Mouse (Mus musculus) c-Kit-negative CD71-positive TER-119-positive erythroid progenitor cells, embryonic 14.5 days (primary cell): ENCODE measurements around the gene Sort1.
"Not testable (repeated sequence)": the region's sequence is repeated elsewhere in the genome, so short reads cannot be mapped to it uniquely, and the experiment has no call there.

Experiments
- DNase-seq: peaks from one replicate; pipeline ENCODE4 v3.0.0-alpha.2; 2013; ENCODE audit warnings: low read depth, low spot score

Gene Sort1

DNA sequence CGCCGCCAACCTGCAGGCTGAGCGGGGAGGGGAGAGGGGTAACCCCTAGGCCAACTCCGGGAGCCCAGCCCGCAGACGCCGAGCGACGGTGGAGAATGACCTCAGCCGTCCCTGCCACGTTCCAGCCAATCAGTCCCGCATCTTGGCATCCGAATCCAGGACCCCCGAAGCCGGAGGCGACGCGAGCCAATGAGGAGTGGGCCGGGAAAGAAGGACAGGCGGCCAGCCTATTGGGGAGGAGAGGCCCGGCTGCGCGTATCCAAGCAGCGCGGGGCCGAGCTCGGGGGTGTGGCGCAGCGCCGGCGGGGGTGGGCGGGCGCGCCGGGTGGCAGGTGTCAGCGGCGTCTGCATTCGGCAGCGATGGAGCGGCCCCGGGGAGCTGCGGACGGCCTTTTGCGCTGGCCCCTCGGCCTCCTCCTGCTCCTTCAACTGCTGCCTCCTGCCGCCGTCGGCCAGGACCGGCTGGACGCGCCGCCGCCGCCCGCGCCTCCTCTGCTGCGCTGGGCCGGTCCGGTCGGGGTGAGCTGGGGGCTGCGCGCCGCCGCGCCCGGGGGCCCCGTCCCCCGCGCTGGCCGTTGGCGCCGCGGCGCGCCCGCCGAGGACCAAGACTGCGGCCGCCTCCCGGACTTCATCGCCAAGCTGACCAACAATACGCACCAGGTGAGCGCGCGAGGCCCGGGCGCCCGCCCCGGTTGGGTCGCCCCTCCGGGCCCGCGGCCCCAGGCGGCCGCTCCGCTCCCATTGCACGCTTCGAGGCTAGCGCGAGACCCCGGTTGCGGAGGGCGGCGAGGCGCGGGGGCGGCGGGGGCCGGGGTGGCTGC lies at the start of gene Sort1:
Gene Sort1, plus strand, starts transcription at position 302 of the 821 bp plus-strand sequence.
- DNase-seq, result no peak

DNA sequence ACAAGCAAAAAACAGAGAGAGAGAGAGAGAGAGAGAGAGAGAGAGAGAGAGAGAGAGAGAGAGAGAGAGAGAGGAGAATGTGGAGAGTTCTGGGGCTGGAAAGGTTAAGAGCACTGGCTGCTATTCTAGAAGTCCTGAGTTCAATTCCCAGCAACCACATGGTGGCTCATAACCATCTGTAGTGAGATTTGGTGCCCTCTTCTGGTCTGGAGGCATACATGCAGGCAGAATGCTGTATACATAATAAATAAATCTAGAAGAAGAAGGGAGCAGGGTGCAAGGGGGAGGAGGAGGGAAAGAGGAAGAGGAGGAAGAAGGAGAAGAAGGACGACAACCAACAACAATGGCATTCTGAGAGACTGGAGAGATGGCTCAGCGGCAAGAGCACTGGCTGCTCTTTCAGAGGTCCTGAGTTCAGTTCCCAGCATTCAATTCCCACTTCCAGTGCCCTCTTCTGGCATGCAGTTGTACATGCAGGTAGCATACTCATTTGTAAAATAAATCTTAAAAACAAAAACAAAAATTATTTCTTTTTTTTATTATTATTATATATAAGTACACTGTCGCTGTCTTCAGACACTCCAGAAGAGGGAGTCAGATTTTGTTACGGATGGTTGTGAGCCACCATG lies 46.3 kb upstream of the Sort1 start:
- DNase-seq, result not testable (repeated sequence)

DNA sequence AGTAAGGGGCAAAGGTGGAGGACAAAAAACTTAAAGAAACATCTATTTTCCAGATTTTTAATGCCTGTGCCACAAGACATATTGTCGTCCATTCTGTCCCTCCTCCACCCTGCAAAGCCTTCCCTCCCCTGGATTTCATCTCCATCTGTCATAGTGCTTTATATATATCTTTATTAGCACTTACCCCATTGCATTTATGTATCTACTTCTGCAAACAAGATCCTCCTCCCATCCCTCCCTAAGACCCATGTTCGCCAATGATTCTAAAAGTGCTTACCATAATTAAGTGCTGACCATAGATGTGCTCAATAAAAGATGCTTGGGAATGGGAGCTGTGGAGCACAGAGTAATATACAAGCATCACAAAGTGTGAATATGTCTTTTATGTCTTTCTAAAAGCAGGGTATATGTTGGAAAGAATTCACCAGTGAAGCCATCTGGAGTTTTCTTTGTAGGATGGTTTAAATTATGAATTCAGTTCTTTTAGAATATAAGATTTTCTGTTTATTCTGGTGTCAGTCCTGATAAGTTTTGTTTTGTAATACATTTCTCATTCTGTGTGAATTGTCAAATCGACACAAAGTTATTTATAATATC lies 42.5 kb upstream of the Sort1 start:
- no peak for DNase-seq

GRCm38 (mm10) chr3:108246857-108247256 lies 37.0 kb upstream of the Sort1 start:
- DNase-seq, result no peak

- peak; percentile 98 for DNase-seq
These were observed 26.9 kb upstream of the Sort1 start, which contains the start of gene Psma5 for GRCm38 (mm10) chr3:108256719-108257637. TSS of gene Psma5 (plus strand) at chr3:108256926.

DNA sequence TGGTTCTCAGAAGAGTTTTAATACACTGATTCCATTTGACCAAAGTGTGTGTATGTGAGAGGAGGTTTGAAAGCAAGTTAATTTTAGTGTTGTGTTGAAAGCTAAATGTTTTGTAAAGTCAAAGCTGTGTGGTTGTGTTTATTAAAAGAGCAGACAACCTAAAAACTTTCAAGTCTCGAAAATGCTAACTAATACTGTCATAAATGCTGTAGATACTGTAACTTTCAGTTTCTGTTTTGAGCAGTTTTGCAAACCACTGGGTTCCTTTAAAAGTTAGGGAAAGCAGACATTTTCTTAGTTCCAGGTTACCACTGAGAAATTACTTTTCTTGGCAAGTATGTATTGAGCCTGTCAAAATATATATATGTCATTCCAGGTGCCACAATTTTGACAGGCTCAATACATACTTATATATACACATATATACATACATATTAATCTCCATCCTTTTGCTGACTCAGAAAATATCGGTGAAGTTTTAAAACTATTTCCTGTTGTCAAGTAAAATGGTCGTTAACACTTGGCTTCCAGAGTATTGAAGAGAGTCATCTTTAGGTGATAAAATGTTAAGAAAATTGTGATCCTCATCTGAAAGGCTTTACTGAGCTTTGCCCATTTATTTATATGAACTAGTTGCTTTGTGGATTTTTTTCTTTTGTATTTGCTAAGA lies 25.9 kb upstream of the Sort1 start:
- DNase-seq, result peak; percentile 15

DNA sequence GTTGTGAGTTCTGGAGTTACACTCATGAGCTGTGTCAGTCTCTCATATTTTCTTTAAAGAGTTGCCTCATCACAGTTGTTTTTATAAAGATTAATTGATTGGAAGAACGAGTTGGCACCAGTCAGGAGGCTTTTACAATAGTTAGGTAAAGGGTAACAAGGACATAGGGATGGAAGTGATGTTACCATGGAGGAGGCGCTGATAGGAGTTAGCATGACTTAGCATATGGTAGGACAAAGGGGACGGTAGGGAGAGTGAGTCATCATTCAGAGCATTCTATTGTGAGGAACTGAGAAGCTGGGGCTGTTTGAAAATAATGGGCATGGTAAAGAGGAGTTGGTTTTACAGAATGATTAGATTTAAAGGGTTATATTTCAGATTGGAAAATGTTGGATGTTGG lies 24.6 kb upstream of the Sort1 start:
- no peak for DNase-seq

GRCm38 (mm10) chr3:108279495-108279894 lies 4.4 kb upstream of the Sort1 start:
- not testable (repeated sequence) for DNase-seq

DNA sequence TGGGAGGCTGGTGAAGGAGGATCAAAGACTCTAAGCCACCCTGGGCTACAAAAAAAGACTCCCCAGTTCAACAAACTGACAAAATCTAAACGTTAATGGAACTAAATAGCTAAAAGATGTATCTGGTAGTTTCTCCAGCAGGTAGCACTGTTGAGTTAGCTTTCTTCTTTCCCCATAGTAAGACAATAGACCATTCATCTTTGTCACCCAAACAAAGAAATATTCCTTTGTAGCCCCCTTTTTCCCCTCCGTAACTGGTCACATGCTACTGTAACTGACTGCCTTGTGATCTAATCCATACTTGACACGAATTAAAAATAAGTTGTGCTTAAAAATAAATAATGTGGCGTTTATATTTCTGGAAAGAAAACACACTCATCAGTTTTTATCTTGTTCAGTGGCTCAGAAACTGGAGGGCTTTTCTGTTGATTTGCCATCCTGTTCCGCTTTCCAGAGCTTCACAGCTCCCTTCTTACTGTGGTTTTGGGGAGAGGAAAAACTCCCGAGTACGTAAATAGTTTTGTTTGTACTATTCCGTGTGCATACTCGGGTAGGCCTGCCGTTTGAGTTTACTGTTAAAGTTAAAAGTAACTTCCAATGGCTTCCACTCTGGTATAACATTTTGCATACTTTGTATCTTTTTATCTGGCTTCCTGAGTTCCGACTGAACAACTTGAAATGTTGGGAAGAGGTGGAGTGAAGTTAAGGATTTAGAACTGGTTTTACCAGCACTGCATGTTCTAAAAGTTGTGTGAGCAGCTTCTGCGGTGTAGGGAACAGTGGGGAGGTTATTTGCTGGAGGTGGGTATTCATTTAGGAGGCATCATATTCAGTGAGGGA lies 1.3 kb upstream of the Sort1 start:
- no peak for DNase-seq

DNA sequence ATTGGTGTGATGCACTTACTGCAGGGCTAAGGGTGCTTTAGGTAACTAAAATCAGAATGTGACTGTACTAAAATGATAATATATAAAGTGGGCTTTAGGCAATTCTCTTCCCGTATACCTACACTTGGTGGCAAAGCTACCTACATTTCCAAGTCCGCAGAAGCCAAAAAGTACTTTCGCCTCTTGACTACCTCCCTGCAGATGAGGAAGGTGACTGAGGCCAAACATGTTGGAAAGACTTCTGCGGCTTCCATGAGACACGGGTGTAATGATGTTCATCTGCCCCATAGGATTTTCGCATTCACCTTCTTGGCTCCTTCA lies 681 bp upstream of the Sort1 start:
- DNase-seq, result no peak

DNA sequence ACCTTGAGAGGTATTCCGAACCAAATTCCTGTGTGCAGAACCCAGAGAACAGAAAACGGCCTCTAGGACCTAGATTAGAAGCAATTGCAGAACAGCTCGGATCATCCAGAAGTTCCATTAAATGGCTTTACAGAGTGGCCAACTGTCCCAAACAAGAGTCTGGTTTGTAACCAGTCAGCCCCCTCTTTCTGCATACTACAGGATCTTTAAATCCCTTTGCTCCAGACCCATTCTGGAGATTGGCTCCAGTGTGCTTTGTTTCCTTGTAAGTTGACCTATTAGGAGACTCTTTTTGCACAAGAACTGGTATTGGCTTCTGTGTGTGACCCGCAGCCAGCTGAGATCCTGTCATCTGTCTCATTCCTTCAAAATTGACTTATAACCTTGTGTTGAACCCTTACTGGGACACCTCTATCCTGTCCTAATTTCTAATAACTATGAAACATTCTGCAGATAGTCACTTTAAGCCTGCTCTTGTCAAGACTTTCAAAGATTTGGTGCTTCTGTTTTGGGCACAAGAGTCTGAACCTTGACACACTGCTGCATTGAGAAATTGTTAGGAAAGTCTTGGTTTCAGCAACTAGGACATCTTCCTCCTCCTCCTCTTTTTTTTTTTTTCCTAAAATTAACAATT lies 1.3 kb downstream of the Sort1 start:
- no peak for DNase-seq

DNA sequence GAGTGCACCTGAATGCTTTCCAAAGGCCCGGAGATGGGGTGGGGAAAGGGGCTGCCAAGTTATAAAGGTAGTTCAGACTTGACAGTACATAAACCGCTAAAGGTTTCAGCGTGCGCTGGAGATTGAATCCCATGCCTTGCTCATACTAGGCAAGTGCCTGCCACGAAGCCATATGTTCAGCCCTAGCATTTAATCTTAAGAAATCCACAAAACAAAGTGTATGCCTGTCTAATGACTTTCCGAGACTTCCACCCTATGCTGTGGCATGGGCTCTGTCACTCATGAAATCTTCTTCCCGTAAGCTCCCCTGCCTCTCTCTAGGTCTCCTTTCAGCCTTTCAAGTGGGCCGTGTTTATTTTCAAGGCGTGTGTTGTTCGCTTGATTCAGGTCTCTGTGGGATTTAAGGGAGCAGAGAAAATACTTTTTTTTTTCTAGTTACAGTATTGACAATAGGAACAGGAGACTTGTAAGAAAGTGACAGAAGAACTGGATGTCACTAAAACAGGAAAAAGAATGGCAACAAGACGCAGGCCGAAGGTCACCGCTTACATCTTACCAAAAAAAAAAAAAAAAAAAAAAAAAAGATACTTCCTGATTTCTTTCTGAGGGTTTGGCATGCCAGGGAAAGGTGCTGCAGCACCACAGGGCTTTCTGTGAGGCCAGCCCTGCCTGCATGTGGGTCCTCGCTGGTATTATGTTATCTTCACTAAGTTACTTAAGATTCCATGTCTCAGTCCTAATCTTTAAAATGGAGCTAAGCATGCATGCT lies 3.0 kb downstream of the Sort1 start:
- no peak for DNase-seq

DNA sequence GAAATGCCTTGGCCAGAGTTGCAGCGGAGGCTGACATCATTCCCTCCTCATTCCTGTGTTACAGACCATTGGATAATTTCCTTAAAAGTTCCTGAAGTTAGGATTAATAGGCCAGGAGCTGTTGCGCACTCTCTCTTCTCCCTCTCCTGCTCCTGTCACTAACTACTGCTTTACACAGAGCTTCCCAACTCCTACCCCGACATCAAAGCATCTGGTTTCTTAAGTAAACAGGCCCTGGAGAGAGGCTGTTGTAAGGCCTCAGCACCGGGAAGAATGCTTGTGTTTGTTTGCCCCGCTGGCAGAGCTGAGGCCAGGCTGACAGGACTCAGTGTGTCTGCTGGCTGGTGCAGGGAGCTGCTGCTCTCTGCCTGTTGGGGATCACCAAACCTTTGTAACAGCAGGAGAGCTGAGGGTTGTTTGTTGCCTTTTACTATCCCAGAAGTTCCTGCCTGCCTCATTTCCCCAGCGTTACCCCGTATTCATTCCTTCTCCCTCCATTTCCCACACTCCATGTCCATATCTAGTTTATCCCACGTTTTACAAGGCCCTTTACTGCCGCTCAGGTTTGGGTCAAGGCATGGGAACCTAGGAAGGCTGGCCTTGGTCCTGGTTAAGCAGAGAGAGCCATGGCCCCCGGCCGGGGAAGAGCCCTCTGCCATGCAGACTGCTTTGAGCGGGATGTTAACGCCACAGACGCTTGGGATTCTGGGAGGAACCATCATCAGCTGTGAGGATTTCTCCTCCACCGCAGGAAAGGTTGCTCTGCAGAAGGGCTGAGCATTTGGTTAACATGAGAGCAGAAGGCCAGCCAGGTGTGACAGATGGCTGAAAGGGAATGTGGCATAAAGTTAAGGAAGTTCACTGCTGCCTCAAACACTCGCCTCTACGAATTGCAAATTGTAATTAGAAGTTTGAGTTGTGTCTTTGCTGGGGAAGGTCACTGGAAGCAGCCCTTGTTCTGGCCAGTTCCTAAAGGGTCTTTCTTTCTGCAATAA lies 4.2 kb downstream of the Sort1 start:
- DNase-seq, result no peak

GRCm38 (mm10) chr3:108289311-108290130 lies 5.6 kb downstream of the Sort1 start:
- no peak for DNase-seq

DNA sequence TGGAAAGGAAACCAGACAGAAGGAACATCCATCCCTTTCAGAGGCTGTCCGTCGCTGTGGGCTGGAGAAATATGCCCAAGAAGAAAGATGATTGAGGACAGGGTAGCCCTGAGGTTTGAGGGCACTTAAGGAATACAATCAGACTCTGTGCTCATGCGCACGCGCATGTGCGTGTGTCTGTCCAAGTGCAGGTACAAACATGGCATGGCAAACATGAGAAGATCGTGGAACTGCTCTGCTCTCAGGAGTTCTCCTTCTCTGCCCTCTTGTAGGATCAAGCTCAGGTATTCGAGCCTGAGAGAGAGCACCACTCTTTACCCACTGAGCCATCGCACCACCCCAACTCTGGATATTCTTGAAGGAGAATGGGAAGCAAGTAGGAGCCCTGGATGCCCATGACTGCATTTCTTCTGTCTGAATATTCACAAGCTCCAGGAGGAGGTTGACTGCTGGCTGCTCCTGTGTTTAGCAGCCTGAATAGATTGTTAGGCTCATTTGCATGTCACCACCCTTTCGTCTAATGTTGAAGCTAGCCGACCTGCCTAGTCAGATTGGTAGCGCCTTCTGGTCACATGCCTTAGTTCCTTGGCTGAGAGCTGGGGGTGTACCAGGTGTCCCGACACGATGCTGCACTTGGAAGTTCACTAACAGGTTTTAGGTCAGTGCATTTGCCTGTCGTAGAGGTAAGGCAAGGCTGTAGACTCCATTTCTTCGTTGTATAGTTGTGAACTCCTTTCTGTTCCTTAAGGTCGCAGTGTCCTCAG lies 7.3 kb downstream of the Sort1 start:
- DNase-seq, result no peak

DNA sequence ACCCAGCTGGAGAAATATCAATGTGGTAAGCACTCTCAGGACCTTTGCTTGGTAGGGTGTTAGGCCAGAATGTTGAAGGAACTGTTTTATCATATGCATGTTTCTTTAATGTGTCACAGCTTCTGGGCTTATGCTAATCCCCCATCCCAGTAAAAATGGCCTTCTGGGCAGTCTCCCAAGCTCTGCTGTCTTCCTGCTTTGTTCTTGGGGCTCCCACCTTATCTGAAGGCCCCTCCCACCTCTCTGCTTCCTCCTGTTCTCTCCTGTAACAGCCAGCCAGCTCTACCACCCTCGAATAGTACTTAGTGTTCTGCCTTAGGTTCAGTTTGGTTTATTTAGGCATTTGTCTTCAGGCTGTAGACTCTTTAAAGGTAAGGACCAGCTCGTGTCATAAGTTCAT lies 10.5 kb downstream of the Sort1 start:
- DNase-seq, result no peak
